Mouse (Mus musculus): ENCODE results near the gene Arsj.
A peak's percentile ranks its signal among the peaks of the same experiment; 100 is the strongest.

Gene Arsj

GRCm38 (mm10) chr3:126402836-126403235 lies 39.4 kb downstream of the Arsj start:
- DNase-seq: peak; percentile 75 to 77

DNA sequence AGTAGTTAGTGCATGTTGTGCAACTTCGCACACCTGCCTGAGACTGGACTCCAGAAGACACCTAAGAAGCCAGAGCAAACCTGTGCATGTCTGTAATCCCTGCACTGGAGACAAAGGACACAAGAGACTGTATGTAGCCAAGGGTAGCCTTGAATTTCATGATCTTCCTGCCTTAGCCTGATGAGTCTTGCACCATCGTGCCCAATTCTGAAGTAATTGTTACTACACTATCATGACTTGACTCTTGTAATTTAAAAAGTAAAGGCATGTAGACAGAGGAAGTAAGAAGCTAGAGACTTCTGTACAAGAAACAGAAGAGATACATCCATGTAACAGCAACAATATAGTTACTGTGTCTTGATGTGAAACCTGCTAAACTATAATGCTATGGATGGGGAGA lies 40.7 kb downstream of the Arsj start:
- no peak for DNase-seq

DNA sequence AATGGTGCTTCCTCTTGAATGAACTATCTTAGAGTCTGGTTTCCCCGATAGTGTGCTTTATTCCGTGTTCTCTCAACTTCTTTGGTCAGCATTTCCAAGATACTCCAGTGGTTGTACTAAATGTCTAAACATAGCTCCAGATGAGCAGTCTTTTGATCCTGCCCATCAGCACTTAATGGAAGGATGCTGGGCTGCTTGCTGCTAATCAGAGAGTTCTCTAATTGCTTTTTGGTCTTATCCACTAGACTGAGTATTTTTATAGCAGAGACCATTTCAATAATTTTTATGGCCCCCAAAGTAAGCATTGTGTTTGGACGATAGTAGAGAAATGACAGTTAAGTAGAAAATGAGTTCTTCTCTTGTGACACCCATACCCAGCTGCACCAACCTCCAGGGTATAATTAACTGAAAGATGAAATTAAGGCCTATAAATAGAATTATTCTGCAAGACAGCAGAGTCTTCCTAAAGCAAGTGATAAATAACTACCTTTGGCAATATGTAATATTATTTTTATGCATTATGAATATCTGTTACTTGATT lies 67.1 kb downstream of the Arsj start:
- DNase-seq: no peak

- peak; percentile 5 to 13 for DNase-seq
These were observed 75.8 kb downstream of the Arsj start for GRCm38 (mm10) chr3:126439331-126439730.

GRCm38 (mm10) chr3:126449058-126449457 lies 85.6 kb downstream of the Arsj start:
- DNase-seq: no peak

DNA sequence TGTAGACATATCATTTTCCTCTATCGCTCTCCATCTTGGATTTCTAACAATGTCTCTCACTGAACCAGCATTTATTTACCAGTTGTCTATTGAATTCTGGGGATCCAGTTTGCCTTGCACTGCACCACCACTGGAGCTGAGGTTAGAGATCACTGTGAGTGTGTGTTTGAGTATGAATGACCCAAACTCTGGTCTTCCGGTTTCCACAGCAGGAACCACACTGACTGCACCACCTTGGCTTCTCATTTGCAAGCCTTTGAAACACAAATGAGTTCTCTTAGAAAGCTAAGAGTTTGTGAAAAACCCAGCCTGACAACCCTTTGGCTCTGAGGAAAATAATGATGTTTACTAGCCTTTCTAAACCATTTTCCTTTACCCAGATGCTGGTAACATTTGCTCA lies 86.0 kb downstream of the Arsj start:
- DNase-seq: no peak

- DNase-seq: no peak
These were observed 92.5 kb downstream of the Arsj start for GRCm38 (mm10) chr3:126455787-126456482.

GRCm38 (mm10) chr3:126463119-126463815 lies 99.8 kb downstream of the Arsj start:
- no peak for DNase-seq

DNA sequence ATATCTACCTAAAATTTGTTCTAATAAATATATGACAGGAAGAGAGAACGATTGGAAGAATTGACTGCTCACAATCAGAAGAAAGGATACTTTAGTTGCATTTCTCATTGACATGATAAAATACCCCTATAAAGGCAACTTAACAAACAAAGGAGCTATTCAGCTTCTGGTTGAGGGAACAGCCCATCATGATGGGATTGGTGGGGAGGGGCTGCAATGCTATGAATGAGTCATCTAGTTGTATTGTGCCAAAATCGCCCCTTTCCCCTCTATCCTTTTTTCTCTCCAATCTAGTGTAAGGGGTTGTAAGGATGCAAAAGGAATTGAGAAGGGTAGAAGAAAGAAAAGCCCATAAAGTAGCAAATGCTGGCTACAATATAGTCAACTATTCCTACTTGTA lies 100.8 kb downstream of the Arsj start:
- no peak for DNase-seq

All from kidney, postnatal 4 days (tissue).